Mouse (Mus musculus) central nervous system, embryonic 11.5 days (tissue): ENCODE measurements around the gene Dag1. TPM values are rescaled to one million over a fixed set of nuclear protein-coding genes. Genes with fewer than 3 reads are reported as not detected.

Source experiments
- polyA plus RNA-seq: library from polyadenylated mRNA; depleted of rRNA; stranded (reverse); fragments of >200 nt; gene quantifications from 2 replicates; pipeline ENCODE4 v1.2.3, GENCODE M21; 2012; rRNA removed

Gene Dag1
- 23.8 and 29.4 TPM in 2 replicates for polyA plus RNA-seq

DNA sequence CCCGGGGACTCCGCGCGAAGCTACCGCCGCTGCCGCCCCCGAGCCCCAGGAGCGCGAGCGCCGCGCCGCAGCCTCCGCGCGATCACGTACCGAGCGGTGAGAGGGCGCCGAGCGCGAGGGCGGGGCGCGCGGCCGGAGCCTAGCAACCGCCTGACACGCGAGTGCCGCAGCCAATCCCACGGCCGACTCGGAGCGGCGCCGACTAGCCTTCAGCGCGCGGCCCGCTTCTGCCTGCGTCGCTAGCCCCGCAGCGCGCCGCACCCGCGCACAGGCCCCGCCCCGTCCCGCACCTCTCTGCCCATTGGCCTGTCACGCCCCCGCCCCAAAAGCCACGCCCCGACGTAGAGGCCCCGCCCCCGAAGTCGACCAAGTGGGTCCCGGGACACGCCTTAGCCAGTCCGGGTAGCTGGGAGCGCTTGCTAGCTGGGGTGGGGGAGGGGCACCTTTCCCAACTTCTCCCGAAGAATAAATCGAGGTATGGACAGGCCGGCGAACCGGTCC, at the start of gene Dag1:
Gene Dag1 (minus strand): TSS at position 269 of the 501 bp plus-strand sequence.

DNA sequence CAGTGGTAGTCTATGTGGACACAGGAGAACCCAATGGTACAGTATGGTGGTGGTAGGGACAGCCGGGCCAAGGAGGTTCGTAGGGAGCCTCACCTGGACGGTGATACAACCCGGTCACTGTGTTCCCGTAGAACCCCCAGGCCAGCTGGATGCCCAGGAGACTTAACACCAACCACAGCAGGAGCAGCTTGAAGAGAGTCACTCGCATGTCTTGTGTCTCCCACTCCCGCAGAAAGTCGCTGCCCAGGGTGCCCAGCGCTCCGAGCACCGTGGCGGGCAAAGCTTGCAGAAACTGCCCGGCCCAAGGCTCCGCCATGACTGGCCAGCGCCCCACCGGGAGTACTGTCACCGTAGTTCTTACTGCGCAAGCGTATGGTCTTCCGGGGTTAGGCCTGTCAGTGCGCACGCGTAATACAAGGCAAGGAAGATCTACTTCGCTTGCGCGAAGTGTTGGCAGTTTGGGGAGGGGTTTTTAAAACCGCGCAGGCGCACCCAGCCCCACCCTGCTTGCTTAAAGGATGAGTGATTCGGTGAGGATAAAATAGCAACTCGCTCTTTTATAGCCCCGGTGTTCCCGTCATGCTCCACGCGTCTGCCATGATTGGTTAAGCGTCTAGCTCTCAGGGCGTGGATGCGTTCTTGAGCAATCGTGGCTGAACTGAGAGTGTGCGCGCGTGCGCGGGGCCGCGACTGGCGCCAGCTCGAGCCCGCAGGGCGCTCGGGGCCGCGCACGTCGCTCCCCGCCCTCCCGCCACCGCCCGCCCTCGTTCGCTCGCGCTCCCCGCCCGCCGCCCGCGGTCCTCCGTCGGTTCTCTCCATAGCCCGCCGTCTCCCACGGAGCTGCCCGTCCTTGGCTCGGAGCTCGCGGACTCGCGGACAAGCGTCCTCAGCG, 42.1 kb upstream of the Dag1 start, which contains the start of the genes Rhoa and Tcta:
Gene Rhoa (plus strand): TSS at position 501 of the 892 bp plus-strand sequence.
Gene Tcta (minus strand): TSS at position 532 of the 892 bp plus-strand sequence.

DNA sequence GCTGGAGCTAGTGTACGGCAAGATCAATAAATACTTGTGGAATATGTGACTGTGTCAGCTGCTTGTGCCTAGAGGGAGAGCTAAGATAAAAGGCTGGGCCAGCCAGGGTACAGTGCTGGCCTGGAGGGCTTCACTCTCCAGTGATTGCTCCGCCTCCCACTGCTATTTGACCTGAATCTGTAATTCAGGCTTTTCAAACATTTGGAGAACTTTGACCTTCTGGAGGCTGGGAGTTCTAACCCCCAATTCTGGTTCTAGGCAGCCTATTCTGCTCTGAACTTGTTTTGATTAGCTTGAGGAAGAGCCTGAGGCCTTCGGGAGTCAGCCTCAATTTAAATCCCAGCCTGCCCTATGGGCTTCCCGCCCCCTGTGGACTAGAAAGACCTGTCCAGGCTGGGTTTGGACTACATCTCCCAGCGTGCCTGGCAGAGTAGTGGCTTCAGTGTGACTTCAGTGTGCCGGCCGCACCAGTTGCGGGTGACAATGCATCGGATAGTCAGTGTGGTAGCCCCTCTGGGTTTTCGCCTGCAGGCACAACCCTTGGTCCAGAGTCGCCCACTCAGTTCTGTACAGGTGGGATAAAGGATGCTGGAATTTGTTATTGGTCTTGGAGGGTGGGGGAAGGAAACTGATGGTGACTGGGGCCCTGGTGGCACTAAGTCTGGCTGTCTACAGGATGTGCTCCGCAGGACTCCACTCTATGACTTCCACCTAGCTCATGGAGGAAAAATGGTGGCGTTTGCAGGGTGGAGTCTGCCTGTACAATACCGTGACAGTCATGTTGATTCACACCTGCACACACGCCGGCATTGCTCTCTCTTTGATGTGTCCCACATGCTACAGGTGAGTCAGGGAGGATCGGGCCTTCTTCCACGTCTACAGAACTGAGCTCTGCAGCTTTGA, 32.9 kb upstream of the Dag1 start, which contains the start of gene Amt:
Gene Amt (plus strand): TSS at position 401 of the 903 bp plus-strand sequence.

DNA sequence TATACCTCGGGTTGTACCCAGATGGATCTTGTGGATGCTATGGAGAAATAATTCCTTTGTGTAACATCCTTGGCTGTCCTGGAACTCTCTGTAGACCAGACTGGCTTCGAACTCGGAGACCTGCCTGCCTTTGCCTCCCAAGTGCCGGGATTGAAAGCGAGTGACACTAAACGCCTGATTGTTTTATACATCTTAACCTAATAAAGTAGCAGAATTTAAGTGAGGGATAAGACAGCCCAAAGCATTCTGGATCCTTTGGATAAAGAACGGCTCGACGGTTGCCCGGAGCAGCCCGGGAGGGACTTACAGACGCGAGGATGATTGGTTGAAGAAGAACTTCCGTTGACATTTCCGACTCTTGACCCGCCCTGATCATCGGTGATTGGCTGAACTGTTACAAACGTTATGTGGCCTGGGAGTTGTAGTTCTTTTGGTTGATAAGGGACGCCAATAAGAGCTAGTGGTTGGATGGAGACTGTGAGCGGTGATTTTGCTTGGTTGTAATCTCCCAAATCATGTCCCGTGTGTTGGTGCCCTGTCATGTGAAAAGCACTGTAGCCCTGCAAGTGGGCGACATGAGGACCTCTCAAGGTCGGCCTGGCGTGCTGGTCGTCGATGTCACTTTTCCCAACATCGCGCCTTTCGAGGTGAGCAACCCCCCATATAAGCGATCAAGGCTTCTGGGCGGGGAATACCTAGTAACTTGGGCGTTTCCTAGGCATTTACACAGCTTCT, 26.4 kb upstream of the Dag1 start, which contains the start of gene Nicn1:
Gene Nicn1 (plus strand): TSS at position 414 of the 735 bp plus-strand sequence.

DNA sequence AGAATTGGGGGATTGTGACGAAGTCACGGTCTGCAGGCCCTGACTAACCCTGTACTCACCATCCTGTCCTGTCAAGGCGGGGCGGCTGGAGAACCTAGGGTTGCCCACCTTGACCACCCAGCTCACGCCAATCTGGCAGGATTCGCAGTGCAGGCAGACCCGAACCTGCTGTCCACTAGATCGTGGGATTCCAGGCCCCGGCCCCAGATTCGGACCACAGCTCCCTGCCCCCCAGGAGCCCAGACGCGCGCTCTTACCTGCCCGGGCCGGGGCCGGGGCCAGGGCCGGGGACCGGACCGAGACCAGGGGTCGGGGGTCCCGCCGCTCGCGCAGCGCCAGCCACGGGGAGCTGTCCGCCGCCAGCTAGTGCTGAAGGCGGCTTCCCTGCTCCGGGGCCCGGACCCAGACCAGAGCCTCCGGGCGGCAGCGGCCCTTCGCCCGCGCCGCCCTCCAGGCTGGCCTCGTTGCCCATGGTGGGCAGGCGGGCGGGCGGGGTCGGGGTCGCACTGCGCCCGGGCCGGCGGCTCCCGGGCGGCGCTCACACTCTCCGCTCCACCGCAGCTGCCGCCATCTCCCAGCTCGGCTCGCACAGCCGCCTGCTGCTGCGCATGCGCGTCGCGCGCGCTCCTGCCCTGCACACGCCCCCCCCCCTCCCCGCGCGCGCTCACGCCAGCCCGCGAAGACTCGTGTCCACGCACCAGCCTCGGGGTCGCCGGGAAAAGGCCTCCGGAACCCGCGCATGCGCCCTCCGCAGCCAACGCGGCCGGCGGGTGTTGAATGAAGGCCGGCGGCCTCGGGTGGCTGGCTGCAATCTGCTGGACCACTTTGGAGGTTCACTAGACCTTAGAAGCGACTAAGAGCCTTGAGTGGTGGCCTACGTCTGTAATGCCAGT, 73.7 kb downstream of the Dag1 start, which contains the start of gene Bsn:
Gene Bsn (minus strand): TSS at position 598 of the 893 bp plus-strand sequence.

Other genes with a start within 250 kb of the Dag1 start
- gene Gmppb, start 214.7 kb downstream of the Dag1 start, polyA plus RNA-seq = 16.1 and 20.8 TPM in 2 replicates
- gene Amigo3, start 210.8 kb downstream of the Dag1 start, polyA plus RNA-seq = 1.9 and 2.9 TPM in 2 replicates
- gene Mst1, start 183.5 kb downstream of the Dag1 start, polyA plus RNA-seq = 0.83 and 0.87 TPM in 2 replicates
- 56.8 and 62.6 TPM in 2 replicates for gene Rnf123, start 180.6 kb downstream of the Dag1 start, polyA plus RNA-seq
- gene Apeh, start 169.4 kb downstream of the Dag1 start, polyA plus RNA-seq = 65.8 and 71.6 TPM in 2 replicates
- 5.1 and 6.2 TPM in 2 replicates for gene Bsn, start 73.6 kb downstream of the Dag1 start, polyA plus RNA-seq
- 30.2 and 45.5 TPM in 2 replicates for gene Nicn1, start 26.5 kb upstream of the Dag1 start, polyA plus RNA-seq
- gene Amt, start 32.9 kb upstream of the Dag1 start, polyA plus RNA-seq = 40.6 and 51.6 TPM in 2 replicates
- 236 and 260 TPM in 2 replicates for gene Rhoa, start 42.2 kb upstream of the Dag1 start, polyA plus RNA-seq
- 12.7 and 22.2 TPM in 2 replicates for gene Tcta, start 42.2 kb upstream of the Dag1 start, polyA plus RNA-seq
- 654 and 762 TPM in 2 replicates for gene Gpx1, start 74.9 kb upstream of the Dag1 start, polyA plus RNA-seq
- 113 and 120 TPM in 2 replicates for gene Usp4, start 83.9 kb upstream of the Dag1 start, polyA plus RNA-seq
- 1.4 and 1.8 TPM in 2 replicates for gene 1700102P08Rik, start 128.8 kb upstream of the Dag1 start, polyA plus RNA-seq
- gene Ccdc36, start 164.5 kb upstream of the Dag1 start, polyA plus RNA-seq = 1.1 and 1.6 TPM in 2 replicates
- gene BC048562, start 172.5 kb upstream of the Dag1 start, polyA plus RNA-seq = not detected in 2 replicates
- 25.0 and 28.4 TPM in 2 replicates for gene Ccdc71, start 196.6 kb upstream of the Dag1 start, polyA plus RNA-seq
- gene Klhdc8b, start 197.6 kb upstream of the Dag1 start, polyA plus RNA-seq = 43.0 and 49.4 TPM in 2 replicates
- gene Lamb2, start 215.8 kb upstream of the Dag1 start, polyA plus RNA-seq = 67.7 and 81.1 TPM in 2 replicates
- 146 and 160 TPM in 2 replicates for gene Usp19, start 226.6 kb upstream of the Dag1 start, polyA plus RNA-seq
- 239 and 264 TPM in 2 replicates for gene Qars, start 243.7 kb upstream of the Dag1 start, polyA plus RNA-seq